Mouse (Mus musculus) cerebellum, adult 18-20 months (tissue): ENCODE data around the gene Lrp11.

Source experiments
- DNase-seq, 2 experiments: peaks; one replicate each; pipeline ENCODE4 v3.0.0; 2021

Gene Lrp11

GRCm38 (mm10) chr10:7623861-7624518, 34.4 kb downstream of the Lrp11 start:
- no peak for DNase-seq

GRCm38 (mm10) chr10:7629092-7629491, 39.5 kb downstream of the Lrp11 start:
- no peak for DNase-seq

GRCm38 (mm10) chr10:7630286-7630685, 40.7 kb downstream of the Lrp11 start:
- DNase-seq: no peak

- no peak for DNase-seq
Measured at GRCm38 (mm10) chr10:7630951-7631720, 41.5 kb downstream of the Lrp11 start.

GRCm38 (mm10) chr10:7640366-7640765, 50.8 kb downstream of the Lrp11 start:
- DNase-seq: no peak

- no peak for DNase-seq
Measured at GRCm38 (mm10) chr10:7645911-7646310, 56.3 kb downstream of the Lrp11 start.

GRCm38 (mm10) chr10:7649059-7649458, 59.5 kb downstream of the Lrp11 start:
- DNase-seq: no peak

GRCm38 (mm10) chr10:7651057-7651456, 61.5 kb downstream of the Lrp11 start:
- DNase-seq: no peak

- no peak for DNase-seq
Measured at GRCm38 (mm10) chr10:7662471-7663141, 73.0 kb downstream of the Lrp11 start.

- DNase-seq: peak; percentile 91 to 98
Measured at GRCm38 (mm10) chr10:7663159-7664026, 73.8 kb downstream of the Lrp11 start.

- no peak for DNase-seq
Measured at GRCm38 (mm10) chr10:7664027-7664526, 74.5 kb downstream of the Lrp11 start.

GRCm38 (mm10) chr10:7664889-7665288, 75.3 kb downstream of the Lrp11 start:
- no peak for DNase-seq

GRCm38 (mm10) chr10:7667342-7667802, 77.8 kb downstream of the Lrp11 start, which contains the start of gene Nup43:
Gene Nup43, plus strand, starts transcription at chr10:7667503.
- peak; percentile 89 to 92 for DNase-seq

GRCm38 (mm10) chr10:7673673-7674072, 84.1 kb downstream of the Lrp11 start:
- peak in 1 of 2 experiments; percentile 48 for DNase-seq
